ENCODE assay signal across 8 mouse cellular contexts in the genomic region with DNA sequence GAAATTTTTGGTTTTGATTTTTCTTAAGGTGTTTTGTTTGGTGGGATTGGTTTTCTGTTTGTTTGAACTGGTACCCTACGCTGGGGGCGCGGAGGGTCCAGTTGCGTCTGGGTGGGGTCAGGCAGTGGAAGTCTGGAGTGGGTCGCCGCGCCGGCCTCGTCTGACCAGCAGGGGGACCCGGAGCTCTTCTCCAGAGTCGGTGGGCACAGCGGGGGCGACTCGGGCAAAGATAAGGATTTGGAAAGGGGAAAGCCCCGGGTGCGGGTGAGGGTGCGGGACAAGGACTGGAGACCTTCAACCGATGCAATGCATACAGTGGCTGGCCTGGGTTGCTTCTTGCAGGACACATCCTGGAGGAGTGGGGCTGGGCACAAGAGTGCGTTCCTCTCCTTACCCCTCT.
DNase-seq lines count a peak whose midpoint lies in the region; ATAC-seq and TF ChIP-seq lines count a peak whose summit lies in the region.

No protein-coding gene starts in this region.

- no peaks in the 10 kb centered on the region for H3K4me1 ChIP-seq in cerebellum, adult 2 months (ENCODE audit: control insufficient read depth, insufficient read depth, low read length)
- 0 out of 2 replicates have a peak, but pooled peaks cover 4% of the 10 kb centered on the region for H3K4me1 ChIP-seq in lung, embryonic 14.5 days (ENCODE audit: insufficient read depth)
- H3K4me1 ChIP-seq in hindbrain, embryonic 14.5 days (replicated peaks; ENCODE audit: control insufficient read depth, insufficient read depth, low read length): 0 out of 2 replicates have a peak, but pooled peaks cover 7% of the 10 kb centered on the region
- peaks cover 11% of the 10 kb centered on the region; the same call in 1 of the 2 replicates for H3K4me1 ChIP-seq in midbrain, embryonic 11.5 days (ENCODE audit: control insufficient read depth, insufficient read depth, low read length)

- DNase-seq in cerebellum, adult 2 months: peak in 1 of 2 experiments; percentile 27
- DNase-seq in lung, embryonic 14.5 days: peak; percentile 42
- no peak for DNase-seq in lung, postnatal 25 days (ENCODE audit: low spot score)
- peak; percentile 44 for DNase-seq in hindbrain, embryonic 14.5 days (ENCODE audit: low spot score)
- DNase-seq in midbrain, embryonic 11.5 days (ENCODE audit: low spot score, missing footprints): peak; percentile 95
- no peak for DNase-seq in urinary bladder, postnatal 25 days (ENCODE audit: low spot score)
- DNase-seq in frontal cortex, postnatal 25 days (ENCODE audit: low spot score in 2 of 2): no peak

- H3K27ac ChIP-seq in cerebellum, adult 2 months (ENCODE audit: insufficient read depth, low read length): no peak overlapping the region
- no peak overlapping the region for H3K27ac ChIP-seq in lung, embryonic 14.5 days (ENCODE audit: low read depth)
- H3K27ac ChIP-seq in hindbrain, embryonic 14.5 days: no peak overlapping the region
- no peak overlapping the region for H3K27ac ChIP-seq in midbrain, embryonic 11.5 days (ENCODE audit: low read depth, low read length)

- peak overlapping the region; percentile 60 for H3K4me2 ChIP-seq in lung, embryonic 14.5 days
- peak overlapping the region; percentile 53 for H3K4me2 ChIP-seq in hindbrain, embryonic 14.5 days (replicated peaks)
- peak overlapping the region; percentile 61 for H3K4me2 ChIP-seq in midbrain, embryonic 11.5 days

- peak overlapping the region; percentile 25 for H3K4me3 ChIP-seq in cerebellum, adult 2 months (replicated peaks; ENCODE audit: insufficient read depth, low read depth, low read length)
- H3K4me3 ChIP-seq in lung, embryonic 14.5 days (ENCODE audit: low read depth, low read length): peak overlapping the region; percentile 24
- H3K4me3 ChIP-seq in hindbrain, embryonic 14.5 days (replicated peaks; ENCODE audit: low read length): peak overlapping the region; percentile 19
- H3K4me3 ChIP-seq in midbrain, embryonic 11.5 days (ENCODE audit: low read depth, low read length): peak overlapping the region; percentile 23

- no peak for ATAC-seq in cerebellum, adult (ENCODE audit: insufficient number of reproducible peaks, low FRiP score, low TSS enrichment)
- ATAC-seq in lung, embryonic 14.5 days (ENCODE audit: insufficient read depth): peak; percentile 29; the same call in 1 of the 2 replicates
- no peak; the same call in 1 of the 2 replicates for ATAC-seq in hindbrain, embryonic 14.5 days (ENCODE audit: low FRiP score)
- peak; percentile 49 for ATAC-seq in midbrain, embryonic 11.5 days (ENCODE audit: low FRiP score)

- WGBS in cerebellum, adult 2 months: 4% methylated on average over 19 of the region's 19 CpGs
- WGBS in lung, embryonic 14.5 days: 3% methylated on average over 19 of the region's 19 CpGs
- 3% methylated on average over 19 of the region's 19 CpGs for WGBS in hindbrain, embryonic 14.5 days
- 2% methylated on average over 19 of the region's 19 CpGs for WGBS in midbrain, embryonic 11.5 days

- H3K9me3 ChIP-seq in lung, embryonic 14.5 days (ENCODE audit: low read depth, low read length): no peaks in the 10 kb centered on the region
- H3K9me3 ChIP-seq in hindbrain, embryonic 14.5 days (ENCODE audit: control insufficient read depth, low read length): no peaks in the 10 kb centered on the region
- H3K9me3 ChIP-seq in midbrain, embryonic 11.5 days (ENCODE audit: control insufficient read depth, low read length): no peaks in the 10 kb centered on the region

- H3K36me3 ChIP-seq in lung, embryonic 14.5 days (ENCODE audit: insufficient read depth): no peaks in the 10 kb centered on the region
- H3K36me3 ChIP-seq in hindbrain, embryonic 14.5 days (replicated peaks; ENCODE audit: control insufficient read depth, insufficient read depth): no peaks in the 10 kb centered on the region
- H3K36me3 ChIP-seq in midbrain, embryonic 11.5 days (ENCODE audit: control insufficient read depth, insufficient read depth, low read length): no peaks in the 10 kb centered on the region

- no peak for TF ChIP-seq POLR2A in cerebellum, adult 2 months (IDR thresholded peaks at IDR 0.05; ENCODE audit: borderline replicate concordance, insufficient read depth, low read length)

- TF ChIP-seq CTCF in cerebellum, adult 2 months (IDR thresholded peaks at IDR 0.05; ENCODE audit: borderline replicate concordance, insufficient read depth, low read depth, low read length): peak; percentile 12; the same call in 1 of the 2 replicates
- peak; percentile 71 for TF ChIP-seq CTCF in lung, embryonic 14.5 days (IDR thresholded peaks at IDR 0.05; ENCODE audit: low read depth)

- peaks cover 4% of the 10 kb centered on the region; the same call in 1 of the 2 replicates for H3K27me3 ChIP-seq in cerebellum, adult 2 months (ENCODE audit: control insufficient read depth, insufficient read depth, low read length)
- peaks cover 11% of the 10 kb centered on the region; the same call in 1 of the 2 replicates for H3K27me3 ChIP-seq in lung, embryonic 14.5 days (ENCODE audit: insufficient read depth, low read length)
- H3K27me3 ChIP-seq in hindbrain, embryonic 14.5 days (ENCODE audit: control insufficient read depth, insufficient read depth, low read length): no peaks in the 10 kb centered on the region
- H3K27me3 ChIP-seq in midbrain, embryonic 11.5 days (ENCODE audit: control insufficient read depth, insufficient read depth, low read length): peaks cover 13% of the 10 kb centered on the region

- H3K9ac ChIP-seq in lung, embryonic 14.5 days: no peak overlapping the region
- peak overlapping the region; percentile 5; the same call in 1 of the 2 replicates for H3K9ac ChIP-seq in hindbrain, embryonic 14.5 days
- 0 out of 2 replicates have a peak overlapping the region, but pooled peaks have one; percentile 28 for H3K9ac ChIP-seq in midbrain, embryonic 11.5 days (ENCODE audit: low read length)

Comparison
In these comparisons a context has a peak if more than half of its experiments do, and no peak if none do; other contexts are left out.
1. DNase-seq: peak in lung, embryonic 14.5 days (single experiment), hindbrain, embryonic 14.5 days (single experiment) and midbrain, embryonic 11.5 days (single experiment); none in lung, postnatal 25 days (single experiment), urinary bladder, postnatal 25 days (single experiment) and frontal cortex, postnatal 25 days (0 of 2).
2. ATAC-seq: peak in lung, embryonic 14.5 days (single experiment) and midbrain, embryonic 11.5 days (single experiment); none in cerebellum, adult (single experiment) and hindbrain, embryonic 14.5 days (single experiment).
3. Peak in every context shown above with its lines, with median percentiles within 50 percentile points of each other: H3K4me3 ChIP-seq and H3K4me2 ChIP-seq.